In genomic region chr11:73137591-73138501, GRCm38 (mm10) we compare ENCODE assay signal across 8 mouse cellular contexts. TPM values are rescaled to one million over a fixed set of nuclear protein-coding genes. Genes with fewer than 3 reads are reported as not detected.
DNase-seq lines count a peak whose midpoint lies in the region; ATAC-seq lines count a peak whose summit lies in the region.

TSS of gene Haspin (minus strand) at chr11:73138294.

- H3K4me1 ChIP-seq in embryonic facial prominence, embryonic 14.5 days (ENCODE audit: control insufficient read depth, insufficient read depth, low read length) = peaks cover 15% of the 10 kb centered on the region; the same call in 1 of the 2 replicates
- H3K4me1 ChIP-seq in kidney, embryonic 14.5 days (ENCODE audit: control insufficient read depth, insufficient read depth, low read length) = peaks cover 25% of the 10 kb centered on the region
- H3K4me1 ChIP-seq in limb, embryonic 15.5 days = peaks cover 31% of the 10 kb centered on the region

- peak within 1 kb of the TSS; percentile 67 for H3K4me2 ChIP-seq in embryonic facial prominence, embryonic 14.5 days (ENCODE audit: low read depth, low read length)
- H3K4me2 ChIP-seq in kidney, embryonic 14.5 days (replicated peaks; ENCODE audit: low read depth, low read length) = peak within 1 kb of the TSS; percentile 78
- peak within 1 kb of the TSS; percentile 85 for H3K4me2 ChIP-seq in limb, embryonic 15.5 days

- H3K9ac ChIP-seq in embryonic facial prominence, embryonic 14.5 days (ENCODE audit: low read depth, low read length) = peak within 1 kb of the TSS; percentile 82
- peak within 1 kb of the TSS; percentile 74 for H3K9ac ChIP-seq in kidney, embryonic 14.5 days (ENCODE audit: low read depth, low read length)
- peak within 1 kb of the TSS; percentile 65 for H3K9ac ChIP-seq in limb, embryonic 15.5 days

- H3K36me3 ChIP-seq in embryonic facial prominence, embryonic 14.5 days (ENCODE audit: control insufficient read depth, insufficient read depth, low read length) = peaks cover 8% of the 10 kb centered on the region; the same call in 1 of the 2 replicates
- peaks cover 9% of the 10 kb centered on the region; the same call in 1 of the 2 replicates for H3K36me3 ChIP-seq in kidney, embryonic 14.5 days (ENCODE audit: control insufficient read depth, insufficient read depth, low read length)
- H3K36me3 ChIP-seq in limb, embryonic 15.5 days = 0 out of 2 replicates have a peak, but pooled peaks cover 1% of the 10 kb centered on the region

- peak within 1 kb of the TSS; percentile 79 for H3K4me3 ChIP-seq in embryonic facial prominence, embryonic 14.5 days (ENCODE audit: low read depth, low read length)
- H3K4me3 ChIP-seq in kidney, embryonic 14.5 days (ENCODE audit: low read length) = peak within 1 kb of the TSS; percentile 93
- H3K4me3 ChIP-seq in limb, embryonic 15.5 days = peak within 1 kb of the TSS; percentile 66

- no peak within 1 kb of the TSS for H3K27ac ChIP-seq in embryonic facial prominence, embryonic 14.5 days (replicated peaks; ENCODE audit: low read depth, low read length)
- no peak within 1 kb of the TSS for H3K27ac ChIP-seq in kidney, embryonic 14.5 days (ENCODE audit: low read depth, low read length)
- no peak within 1 kb of the TSS for H3K27ac ChIP-seq in limb, embryonic 15.5 days

- peak; percentile 94 for ATAC-seq in embryonic facial prominence, embryonic 14.5 days (ENCODE audit: low read depth)
- ATAC-seq in kidney, embryonic 14.5 days (ENCODE audit: low FRiP score, low TSS enrichment) = peak; percentile 96
- peak; percentile 84 for ATAC-seq in limb, embryonic 15.5 days (ENCODE audit: insufficient number of reproducible peaks, low FRiP score, low TSS enrichment, low read depth)

- under 1% methylated on average over 46 of the region's 84 CpGs for WGBS in embryonic facial prominence, embryonic 14.5 days
- WGBS in kidney, embryonic 14.5 days = under 1% methylated on average over 78 of the region's 84 CpGs
- WGBS in limb, embryonic 15.5 days = under 1% methylated on average over 84 of the region's 84 CpGs

- DNase-seq in 3T3-L1 (ENCODE audit: low read depth, low spot score) = peak; percentile 85
- peak; percentile 87 to 92 for DNase-seq in adrenal gland, postnatal 4 days (ENCODE audit: low spot score in 2 of 2)
- peak; percentile 94 for DNase-seq in embryonic facial prominence, embryonic 14.5 days (ENCODE audit: low spot score)
- peak; percentile 78 to 88 for DNase-seq in heart, adult 9 months (ENCODE audit: low spot score in 2 of 2)
- peak; percentile 78 to 87 for DNase-seq in monocyte, adult 2 months (ENCODE audit: low read depth in 1 of 2, low spot score in 2 of 2)
- peak; percentile 87 to 90 for DNase-seq in spleen, postnatal 36 days (ENCODE audit: low spot score in 2 of 2)

- no peaks in the 10 kb centered on the region for H3K27me3 ChIP-seq in embryonic facial prominence, embryonic 14.5 days (replicated peaks; ENCODE audit: control insufficient read depth, insufficient read depth, low read length)
- H3K27me3 ChIP-seq in kidney, embryonic 14.5 days (ENCODE audit: control insufficient read depth, insufficient read depth, low read length) = no peaks in the 10 kb centered on the region
- no peaks in the 10 kb centered on the region for H3K27me3 ChIP-seq in limb, embryonic 15.5 days

- no peaks in the 10 kb centered on the region for H3K9me3 ChIP-seq in embryonic facial prominence, embryonic 14.5 days (ENCODE audit: control insufficient read depth, low read length)
- H3K9me3 ChIP-seq in kidney, embryonic 14.5 days (ENCODE audit: control insufficient read depth, low read length) = no peaks in the 10 kb centered on the region
- no peaks in the 10 kb centered on the region for H3K9me3 ChIP-seq in limb, embryonic 15.5 days

RNA-seq across cellular contexts. Expression of gene Haspin, which starts in this region (rescaled TPM):
- 1 to 10 TPM; 4.6 to 5.9 TPM for total RNA-seq in adrenal gland, postnatal 4 days (2021)
- polyA plus RNA-seq in embryonic facial prominence, embryonic 14.5 days (2014; fragmentation: Nextera tagmentation; extraction: Ambion mirVana) = 12.1 and 13.4 TPM in 2 replicates
- polyA plus RNA-seq in kidney, embryonic 14.5 days (2014; fragmentation: Nextera tagmentation; extraction: Ambion mirVana) = 14.5 and 19.5 TPM in 2 replicates
- polyA plus RNA-seq in limb, embryonic 15.5 days (2015; fragmentation: Nextera tagmentation; extraction: Ambion mirVana) = 10.8 and 11.0 TPM in 2 replicates
